Comparison of ENCODE assay signal across 10 mouse cellular contexts in genomic region chr11:117989926-117990325, GRCm38 (mm10). TPM values are rescaled to one million over a fixed set of nuclear protein-coding genes. Genes with fewer than 3 reads are reported as not detected.
DNase-seq lines count a peak whose midpoint lies in the region; ATAC-seq and TF ChIP-seq lines count a peak whose summit lies in the region.
"Had no signal": no experiment of that assay in that cellular context is flagged by ENCODE, and none has a peak within 500 bp of the region (broad histone marks: within the 10 kb centered on the region; RNA-seq: fewer than 3 reads in every experiment).

No protein-coding gene starts in this region.

- no peak for TF ChIP-seq EP300 in lung, postnatal 0 days (IDR thresholded peaks at IDR 0.05)

- TF ChIP-seq POLR2A in bone marrow macrophage, adult 2 months (IDR thresholded peaks at IDR 0.05; ENCODE audit: borderline replicate concordance, low read depth, low read length): no peak
- TF ChIP-seq POLR2A in myocyte (IDR thresholded peaks at IDR 0.05; ENCODE audit: insufficient read length, low read depth): no peak

- no peak for ATAC-seq in lung, postnatal 0 days
- ATAC-seq in kidney, embryonic 15.5 days (replicated peaks; ENCODE audit: low FRiP score): no peak

- no peak overlapping the region; the same call in 1 of the 2 replicates for H3K4me2 ChIP-seq in lung, postnatal 0 days (replicated peaks; ENCODE audit: low read depth, low read length)
- peak overlapping the region; percentile 87 for H3K4me2 ChIP-seq in myocyte (ENCODE audit: low read depth)
- H3K4me2 ChIP-seq in kidney, embryonic 15.5 days: no peak overlapping the region

- H3K27me3 ChIP-seq in lung, postnatal 0 days (replicated peaks; ENCODE audit: insufficient read depth, low read length): no peaks in the 10 kb centered on the region
- H3K27me3 ChIP-seq in myocyte (ENCODE audit: control insufficient read depth, insufficient read depth, insufficient read length): no peaks in the 10 kb centered on the region
- H3K27me3 ChIP-seq in kidney, embryonic 15.5 days: no peaks in the 10 kb centered on the region

- peaks cover 77% of the 10 kb centered on the region for H3K79me2 ChIP-seq in myocyte (ENCODE audit: control insufficient read depth, insufficient read depth)

- DNase-seq in adrenal gland, postnatal 14 days: peak; percentile 62
- DNase-seq in adrenal gland, postnatal 4 days (ENCODE audit: low spot score in 2 of 2): no peak
- DNase-seq in lung, postnatal 0 days (ENCODE audit: low spot score): peak; percentile 58
- no peak for DNase-seq in lung, postnatal 4 days
- DNase-seq in cerebellum, adult 9-10 months: no peak
- DNase-seq: embryo, embryonic 11 days; gastrocnemius, postnatal 14 days had no signal

- H3K4me3 ChIP-seq in lung, postnatal 0 days (ENCODE audit: low read depth, low read length): no peak overlapping the region
- H3K4me3 ChIP-seq in bone marrow macrophage, adult 2 months (ENCODE audit: insufficient read depth, low read length): peak overlapping the region; percentile 17
- H3K4me3 ChIP-seq in myocyte: no peak overlapping the region
- no peak overlapping the region for H3K4me3 ChIP-seq in kidney, embryonic 15.5 days (replicated peaks)

- WGBS in lung, postnatal 0 days: 41% methylated on average over 10 of the region's 10 CpGs
- WGBS in kidney, embryonic 15.5 days: 55% methylated on average over 10 of the region's 10 CpGs

- H3K4me1 ChIP-seq in lung, postnatal 0 days (ENCODE audit: insufficient read depth, low read depth, low read length): peaks cover 51% of the 10 kb centered on the region
- H3K4me1 ChIP-seq in bone marrow macrophage, adult 2 months (ENCODE audit: control insufficient read depth, insufficient read depth, low read length): peaks cover 61% of the 10 kb centered on the region
- peaks cover 74% of the 10 kb centered on the region for H3K4me1 ChIP-seq in kidney, embryonic 15.5 days

- no peaks in the 10 kb centered on the region for H3K36me3 ChIP-seq in lung, postnatal 0 days (ENCODE audit: insufficient read depth, low read length)
- H3K36me3 ChIP-seq in myocyte (ENCODE audit: control insufficient read depth, insufficient read depth): no peaks in the 10 kb centered on the region
- no peaks in the 10 kb centered on the region for H3K36me3 ChIP-seq in kidney, embryonic 15.5 days

- TF ChIP-seq CTCF in lung, postnatal 0 days (IDR thresholded peaks at IDR 0.05): peak; percentile 61
- TF ChIP-seq CTCF in bone marrow macrophage, adult 2 months (IDR thresholded peaks at IDR 0.05; ENCODE audit: low read depth, low read length): 0 out of 2 replicates have a peak, but pooled peaks have one; percentile 16

- H3K27ac ChIP-seq in lung, postnatal 0 days (ENCODE audit: low read length): no peak overlapping the region
- H3K27ac ChIP-seq in bone marrow macrophage, adult 2 months (ENCODE audit: insufficient read depth, low read depth, low read length): peak overlapping the region; percentile 90
- no peak overlapping the region for H3K27ac ChIP-seq in kidney, embryonic 15.5 days

- no peaks in the 10 kb centered on the region for H3K9me3 ChIP-seq in lung, postnatal 0 days (ENCODE audit: low read length)
- H3K9me3 ChIP-seq in kidney, embryonic 15.5 days (replicated peaks): no peaks in the 10 kb centered on the region

- H3ac ChIP-seq in myocyte (ENCODE audit: control insufficient read depth, insufficient read length): no peak overlapping the region

- H3K9ac ChIP-seq in lung, postnatal 0 days (replicated peaks; ENCODE audit: low read depth): no peak overlapping the region
- no peak overlapping the region for H3K9ac ChIP-seq in kidney, embryonic 15.5 days

TF ChIP-seq in myocyte, 11 proteins besides CTCF, POLR2A, EP300 and RAD21:
- TF ChIP-seq POLR2AphosphoS2 (IDR thresholded peaks at IDR 0.05; ENCODE audit: insufficient read length, low read depth): no peak
- no peak for TF ChIP-seq E2F4 (IDR thresholded peaks at IDR 0.05; ENCODE audit: insufficient read depth)
- no peak for TF ChIP-seq MYOD1 (IDR thresholded peaks at IDR 0.05; ENCODE audit: control insufficient read depth in 1 of 3, insufficient read length in 2 of 3, low read depth in 2 of 3)

RNA-seq across cellular contexts. Expression of gene Pgs1, which starts 3.8 kb away (rescaled TPM):
- 32.9 and 39.2 TPM in 2 replicates for total RNA-seq in adrenal gland, postnatal 14 days (2021)
- 10 to 100 TPM; 39.1 to 40.4 TPM for total RNA-seq in adrenal gland, postnatal 4 days (2021)
- 88.6 and 89.5 TPM in 2 replicates for polyA plus RNA-seq in lung, postnatal 0 days (2015; fragmentation: Nextera tagmentation; extraction: Ambion mirVana)
- 35.4 and 37.1 TPM in 2 replicates for polyA plus RNA-seq in bone marrow macrophage, adult 2 months (2012; ENCODE audit: insufficient read depth, insufficient read length, missing spikeins)
- 61.6 TPM for polyA plus RNA-seq in myocyte (2012; fragmentation: generic; extraction: Trizol)
- 34.1 and 38.9 TPM in 2 replicates for polyA plus RNA-seq in kidney, embryonic 15.5 days (2015; fragmentation: Nextera tagmentation; extraction: Ambion mirVana)

RNA-seq across cellular contexts. Expression of gene Socs3, which starts 20.1 kb away (rescaled TPM):
- 4.8 and 6.5 TPM in 2 replicates for total RNA-seq in adrenal gland, postnatal 14 days (2021)
- 10 to 100 TPM; 11.8 to 12.7 TPM for total RNA-seq in adrenal gland, postnatal 4 days (2021)
- polyA plus RNA-seq in lung, postnatal 0 days (2015; fragmentation: Nextera tagmentation; extraction: Ambion mirVana): 27.5 and 57.0 TPM in 2 replicates
- polyA plus RNA-seq in bone marrow macrophage, adult 2 months (2012; ENCODE audit: insufficient read depth, insufficient read length, missing spikeins): 6.9 and 7.1 TPM in 2 replicates
- 27.3 TPM for polyA plus RNA-seq in myocyte (2012; fragmentation: generic; extraction: Trizol)
- 14.1 and 15.2 TPM in 2 replicates for polyA plus RNA-seq in kidney, embryonic 15.5 days (2015; fragmentation: Nextera tagmentation; extraction: Ambion mirVana)

Comparison
In these comparisons a context has a peak if more than half of its experiments do, and no peak if none do; other contexts are left out.
1. DNase-seq: peak in adrenal gland, postnatal 14 days (single experiment) and lung, postnatal 0 days (single experiment); none in adrenal gland, postnatal 4 days (0 of 2), lung, postnatal 4 days (0 of 2) and cerebellum, adult 9-10 months (single experiment).